Mouse (Mus musculus): ENCODE measurements around the gene Pax3.

Pax3 gene

DNA sequence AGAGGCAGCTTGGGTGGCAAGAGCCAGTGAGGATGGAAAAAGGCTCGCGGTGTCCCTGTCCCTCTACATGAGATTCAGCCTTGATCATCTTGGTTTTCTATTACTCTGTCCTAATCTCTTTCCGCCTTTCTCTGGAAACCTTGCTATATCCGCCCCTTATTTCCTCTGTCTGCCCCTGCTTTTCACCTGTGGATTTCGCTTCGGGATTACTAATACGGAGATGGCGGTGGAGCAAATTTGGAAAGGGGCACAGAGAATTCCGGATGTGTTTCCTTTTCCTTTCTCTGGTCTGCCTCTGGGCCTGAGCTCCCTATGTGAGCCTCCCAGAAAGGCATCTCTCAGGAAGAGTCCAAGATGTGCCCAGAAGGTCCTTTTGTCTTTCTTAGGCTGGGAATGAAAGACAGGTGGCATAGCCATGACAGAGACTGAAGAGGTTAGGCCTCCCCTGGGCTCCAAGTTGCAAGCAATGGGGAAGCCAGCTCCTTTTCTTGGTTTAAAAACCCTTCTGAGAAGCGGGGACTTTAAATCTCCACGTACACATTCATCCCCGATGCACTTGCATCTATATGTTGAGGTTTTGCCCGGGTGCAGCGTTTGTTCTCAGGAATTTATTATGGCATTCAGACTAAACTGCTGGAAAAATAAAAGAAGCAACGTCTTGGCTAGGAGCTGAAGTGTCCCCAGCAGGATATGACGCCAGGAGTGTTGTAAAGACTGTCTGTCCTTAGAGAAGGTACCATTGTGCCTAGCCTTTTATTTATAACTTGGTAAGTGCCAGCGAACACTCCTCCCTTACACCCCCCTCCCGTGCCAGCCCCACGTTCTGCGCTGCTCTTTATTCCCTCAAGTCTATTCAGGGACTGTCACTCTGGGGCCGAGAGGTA is 659 bp upstream of the Pax3 start:
- no peak for DNase-seq

DNA sequence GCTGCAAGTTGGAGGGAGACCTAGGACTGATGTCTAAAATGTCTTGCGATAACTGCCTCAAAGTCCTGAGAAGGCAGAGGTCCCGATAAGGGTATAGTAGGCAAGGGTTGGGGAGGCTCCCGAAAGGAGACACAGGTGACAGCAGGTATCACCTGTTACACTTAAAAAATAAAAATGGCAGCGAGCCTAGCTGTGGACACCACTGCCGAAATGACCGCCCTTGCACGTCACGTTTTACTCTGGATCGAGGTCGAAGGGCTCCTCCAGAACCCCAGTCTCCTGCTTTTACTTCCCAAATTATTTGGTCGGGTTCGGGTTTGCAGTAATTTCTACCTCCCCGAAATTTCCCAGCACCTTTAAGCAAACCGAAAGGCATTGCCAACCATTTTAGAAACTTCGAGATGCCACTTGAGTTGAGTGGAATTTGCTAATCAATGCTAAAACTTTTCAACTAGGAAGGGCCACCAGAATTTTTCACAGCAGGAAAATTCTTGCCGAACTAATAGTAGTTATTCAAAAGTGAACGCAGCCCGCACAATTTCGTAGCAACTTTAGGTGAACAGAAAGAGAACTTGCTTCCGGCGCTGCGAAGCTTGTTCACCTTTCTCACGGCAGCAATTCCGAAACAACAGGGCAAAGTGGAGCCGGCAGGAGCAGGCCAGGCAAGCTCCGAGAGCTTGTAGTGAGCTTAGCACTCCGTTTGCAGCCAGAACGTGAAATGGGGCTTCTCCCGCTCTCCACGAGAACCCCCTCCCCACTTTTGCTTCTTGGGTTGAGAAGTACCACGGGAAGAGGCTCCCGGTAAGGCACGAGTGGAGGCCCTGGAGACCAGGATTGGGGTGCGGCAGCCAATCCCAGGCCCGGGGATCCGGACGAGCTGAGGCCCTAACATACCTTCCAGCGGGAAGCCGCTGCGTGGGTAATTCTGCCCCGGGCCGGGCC is 892 bp downstream of the Pax3 start:
- DNase-seq, result no peak

DNA sequence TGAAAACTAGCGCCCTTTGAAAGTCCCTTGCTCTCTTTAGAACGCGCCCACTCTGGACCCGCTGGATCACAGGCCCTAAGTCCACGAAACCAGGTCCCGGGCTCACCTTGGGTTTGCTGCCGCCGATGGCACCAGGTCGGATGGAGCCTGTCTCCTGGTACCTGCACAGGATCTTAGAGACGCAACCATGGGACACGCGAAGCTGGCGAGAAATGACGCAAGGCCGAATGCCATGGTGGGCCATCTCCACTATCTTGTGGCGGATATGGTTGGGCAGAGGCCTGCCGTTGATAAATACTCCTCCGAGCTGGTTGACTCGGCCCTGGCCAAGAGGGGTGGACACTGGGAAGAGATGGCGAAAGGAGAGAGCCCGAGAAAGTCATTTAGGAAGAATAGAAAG is 1.8 kb downstream of the Pax3 start:
- DNase-seq, result no peak

DNA sequence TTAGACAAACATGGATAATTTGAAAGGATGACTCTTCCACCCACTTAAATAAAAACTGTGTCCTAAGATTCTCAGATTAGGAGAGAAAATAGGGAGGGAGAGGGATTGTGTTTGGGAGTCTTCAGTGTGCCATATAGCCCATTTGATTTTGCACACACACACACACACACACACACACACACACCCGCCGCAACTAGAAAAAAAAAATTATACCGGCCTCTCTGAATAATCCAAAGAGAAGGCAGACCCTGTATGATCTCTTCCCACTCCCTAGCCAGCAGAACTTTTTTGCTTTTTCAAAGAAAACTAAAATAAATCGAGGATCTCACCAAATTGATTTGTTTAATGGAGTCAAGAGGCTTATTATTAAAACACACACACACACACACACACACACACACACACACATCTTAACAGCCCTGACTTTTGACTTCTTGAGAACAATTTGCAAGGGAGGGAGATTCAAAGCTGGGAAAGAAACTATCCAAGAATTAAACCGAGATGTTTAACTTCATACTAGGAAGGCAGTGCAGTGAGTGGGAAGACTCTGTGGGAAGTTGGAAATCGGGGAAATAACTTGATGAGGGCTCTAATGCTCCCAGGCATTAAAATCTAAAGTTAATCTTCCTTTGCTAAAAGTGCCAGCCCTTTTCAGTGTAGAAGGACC is 2.4 kb downstream of the Pax3 start:
- DNase-seq, result no peak

DNA sequence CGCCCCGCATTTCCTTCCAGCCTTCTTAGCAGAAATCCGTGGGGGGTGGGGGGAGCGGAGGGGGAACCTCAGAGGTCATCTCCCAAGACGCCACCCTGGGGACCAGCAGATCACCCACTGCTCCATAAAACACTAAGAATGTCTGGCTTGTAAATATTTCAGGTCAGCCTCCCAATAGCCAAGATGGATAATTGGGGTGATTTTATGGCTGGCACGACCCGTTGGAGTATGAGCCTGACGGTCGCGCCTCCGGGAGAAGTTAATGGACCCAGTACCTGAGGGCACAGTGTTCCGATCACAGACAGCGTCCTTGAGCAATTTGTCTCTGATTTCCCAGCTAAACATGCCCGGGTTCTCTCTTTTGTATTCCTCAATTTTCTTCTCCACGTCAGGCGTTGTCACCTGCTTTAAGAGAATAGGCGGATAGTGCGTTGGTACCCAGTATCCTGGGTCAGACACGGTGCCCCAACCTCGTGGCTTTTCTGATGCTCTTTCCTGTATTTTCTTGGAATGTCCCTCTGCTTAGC is 3.4 kb downstream of the Pax3 start:
- DNase-seq, result no peak

DNA sequence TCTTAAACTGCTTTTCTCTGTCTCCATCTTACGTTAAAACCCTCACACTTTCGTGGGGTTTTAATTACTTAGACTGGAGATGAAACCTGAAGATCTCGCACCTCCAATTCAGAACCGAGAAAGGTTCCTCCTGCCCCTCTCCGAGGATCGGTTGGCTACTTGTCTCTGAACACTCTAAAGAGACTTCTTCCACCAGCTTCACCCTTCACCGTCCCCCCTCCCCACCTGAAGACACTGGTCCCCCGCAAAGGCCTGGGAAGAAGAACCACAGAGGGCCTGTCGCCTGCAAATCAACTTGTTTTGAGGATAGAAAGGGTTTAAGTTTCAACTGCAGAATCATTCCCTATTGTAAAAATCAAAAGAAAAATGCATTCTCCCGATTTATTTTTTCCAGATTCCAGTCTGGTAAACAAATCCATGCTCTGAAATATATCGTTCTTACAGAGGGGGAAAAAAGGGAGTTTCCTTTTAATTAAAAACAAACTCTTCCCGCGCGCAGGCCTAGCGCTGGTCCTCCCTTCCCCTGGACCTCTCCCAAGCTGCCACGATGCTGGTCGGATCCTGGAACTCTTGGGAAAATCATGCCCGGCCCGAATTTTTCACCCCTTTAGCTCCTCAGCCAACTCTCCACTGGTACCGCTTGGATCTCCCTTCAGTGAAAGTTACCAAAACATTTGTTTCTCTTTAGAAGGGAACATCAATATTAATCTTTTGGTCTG is 4.0 kb downstream of the Pax3 start:
- no peak for DNase-seq

DNA sequence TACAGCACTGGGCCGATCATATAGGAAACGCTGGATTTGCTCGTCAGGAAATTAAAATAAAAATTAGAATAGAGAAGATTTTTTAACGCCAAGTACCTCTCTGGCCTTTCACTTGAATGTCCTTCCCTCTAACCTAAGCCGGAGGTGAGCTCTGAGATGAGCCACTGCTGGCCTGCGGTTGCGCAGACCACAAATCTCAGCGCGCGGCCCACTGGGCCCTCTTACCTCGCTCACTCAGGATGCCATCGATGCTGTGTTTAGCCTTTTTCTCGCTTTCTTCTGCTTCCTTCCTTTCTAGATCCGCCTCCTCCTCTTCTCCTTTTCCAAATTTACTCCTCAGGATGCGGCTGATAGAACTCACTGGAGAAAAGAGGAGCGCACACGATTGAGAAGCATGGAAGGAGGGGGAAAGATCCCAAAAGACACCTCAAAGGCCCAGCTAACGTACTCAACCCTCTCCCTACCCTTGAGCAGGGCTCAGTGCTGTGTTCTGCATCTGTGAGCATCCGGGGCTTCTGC is 4.7 kb downstream of the Pax3 start:
- DNase-seq, result no peak

DNA sequence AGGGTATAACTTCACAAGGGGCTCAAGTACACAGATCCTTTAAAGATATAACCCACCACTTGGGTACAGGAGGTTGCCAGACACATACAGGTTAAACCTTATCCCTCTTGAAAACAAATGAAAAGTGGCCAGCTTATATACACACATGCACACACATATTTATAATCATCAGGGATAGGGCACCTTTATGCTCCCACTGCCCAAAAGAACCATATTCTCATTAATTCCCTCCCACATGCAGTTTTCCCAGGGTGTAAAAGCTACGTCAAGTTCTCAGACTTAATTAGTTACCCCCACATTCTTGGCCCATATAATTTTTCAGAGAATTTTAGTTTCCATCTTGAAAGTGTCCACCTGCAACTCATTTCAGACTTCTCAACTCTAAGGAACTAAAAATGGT is 5.2 kb downstream of the Pax3 start:
- DNase-seq, result no peak

DNA sequence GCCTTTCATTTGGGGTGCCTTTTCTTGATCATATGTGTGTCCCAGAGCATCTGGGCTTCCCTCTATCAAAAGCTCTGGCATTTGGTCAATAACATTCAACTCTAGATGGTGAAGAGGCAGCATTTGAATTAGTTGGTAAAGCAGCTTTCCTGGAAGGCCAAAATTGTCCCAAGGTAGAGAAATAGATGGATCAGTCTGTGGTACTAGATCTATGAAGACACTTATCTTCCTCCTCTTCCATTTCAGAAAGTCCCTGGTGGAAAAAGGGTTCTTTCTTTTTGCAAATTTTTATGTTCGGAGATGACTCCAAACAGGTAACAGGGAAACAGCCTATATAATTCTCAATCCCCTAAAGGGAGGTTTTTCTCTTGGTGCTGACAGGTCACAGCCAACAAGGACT is 5.6 kb downstream of the Pax3 start:
- no peak for DNase-seq

DNA sequence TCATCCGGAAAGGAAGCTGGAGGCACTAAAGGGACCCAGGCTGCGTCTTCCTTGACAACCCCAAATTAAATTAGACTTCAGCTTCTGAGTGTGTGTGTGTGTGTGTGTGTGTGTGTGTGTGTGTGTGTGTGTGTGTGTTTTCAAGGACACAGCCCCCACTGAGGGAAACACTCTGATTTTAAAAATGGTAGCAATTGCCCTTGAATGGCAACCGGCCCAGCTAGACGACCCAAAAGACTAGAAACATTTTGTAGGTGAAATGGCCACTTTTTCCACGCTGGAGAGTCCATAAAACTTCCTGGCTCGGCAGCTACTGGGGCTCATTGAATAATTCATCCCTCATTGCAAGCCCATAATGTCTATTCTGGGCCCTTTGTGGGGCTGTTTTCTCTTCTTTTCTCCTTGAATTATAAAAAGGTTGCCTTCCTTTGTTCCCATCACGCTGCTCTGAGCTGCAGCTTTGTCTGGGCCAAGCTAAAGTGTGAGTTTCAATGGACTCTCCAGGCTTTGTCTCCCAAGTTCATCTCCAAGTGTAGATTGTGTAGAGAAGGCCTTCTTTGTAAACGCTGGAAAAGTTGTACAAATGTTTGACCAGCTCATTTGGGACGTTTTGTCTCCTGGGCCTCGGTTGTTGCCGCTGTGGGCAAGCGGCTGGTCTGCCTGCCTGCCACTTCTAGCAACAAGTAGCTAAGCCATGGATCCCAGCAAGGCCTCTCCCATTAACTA is 6.4 kb downstream of the Pax3 start:
- DNase-seq, result no peak

DNA sequence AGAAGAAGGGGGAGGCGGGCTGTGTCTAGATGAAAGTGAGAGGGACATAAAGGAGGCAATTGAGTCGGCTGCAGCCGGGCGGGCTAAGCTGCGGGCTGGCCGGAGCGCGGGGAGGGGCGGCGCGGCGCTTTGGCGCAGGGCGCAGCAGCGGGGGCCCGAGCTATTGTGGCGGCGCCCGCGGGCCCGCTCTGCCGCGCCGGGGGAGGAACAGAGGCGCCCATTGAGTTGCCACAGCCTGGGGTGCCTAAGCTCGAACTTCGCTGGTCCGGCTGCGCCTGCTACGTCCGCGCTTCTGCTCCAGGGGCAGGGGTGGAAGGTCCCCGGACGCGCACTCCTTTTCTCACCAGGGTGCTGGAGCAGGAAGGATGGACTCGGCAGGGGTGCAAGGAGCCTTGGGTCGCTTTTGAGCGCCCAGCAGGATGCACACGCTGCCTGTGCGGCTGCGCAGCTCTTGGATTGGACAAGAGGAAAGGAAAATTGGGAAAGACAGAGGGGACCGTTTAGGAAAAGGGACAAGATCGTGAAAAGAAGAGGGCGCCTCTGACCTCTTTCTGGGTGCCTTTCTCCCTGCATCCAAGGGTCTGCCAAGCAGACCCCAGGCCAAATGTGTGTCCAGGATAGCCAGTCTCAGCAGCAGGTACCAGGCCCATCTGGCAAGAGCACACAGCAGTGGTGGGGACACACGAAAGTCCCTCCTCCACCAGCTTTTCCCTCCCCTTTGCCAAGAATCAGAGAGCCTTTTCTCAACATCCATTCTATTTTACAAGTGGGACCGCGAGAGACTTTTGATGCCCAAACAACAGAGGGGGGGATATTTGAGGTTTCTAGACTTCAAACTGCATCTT is 7.2 kb downstream of the Pax3 start:
- no peak for DNase-seq

DNA sequence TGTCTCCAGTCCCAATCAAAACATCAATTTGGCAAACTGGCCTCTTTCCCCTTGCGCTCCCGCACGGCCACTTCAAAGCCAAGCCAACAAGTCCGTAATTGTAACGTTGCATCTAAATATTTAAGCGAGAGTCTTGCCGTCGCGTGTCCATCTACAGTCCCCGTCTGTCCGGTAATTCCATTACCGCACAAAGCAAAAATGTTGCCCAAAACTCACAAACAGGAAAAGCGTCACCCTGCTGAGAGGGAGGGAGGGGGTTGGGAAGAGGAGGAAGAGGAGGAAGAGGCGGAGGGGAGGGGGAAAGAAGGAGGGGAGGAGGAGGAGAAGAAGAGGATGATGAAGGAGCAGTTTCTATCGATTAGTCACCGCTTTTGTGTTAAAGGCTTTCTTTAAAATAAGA is 7.9 kb downstream of the Pax3 start:
- DNase-seq, result no peak

DNA sequence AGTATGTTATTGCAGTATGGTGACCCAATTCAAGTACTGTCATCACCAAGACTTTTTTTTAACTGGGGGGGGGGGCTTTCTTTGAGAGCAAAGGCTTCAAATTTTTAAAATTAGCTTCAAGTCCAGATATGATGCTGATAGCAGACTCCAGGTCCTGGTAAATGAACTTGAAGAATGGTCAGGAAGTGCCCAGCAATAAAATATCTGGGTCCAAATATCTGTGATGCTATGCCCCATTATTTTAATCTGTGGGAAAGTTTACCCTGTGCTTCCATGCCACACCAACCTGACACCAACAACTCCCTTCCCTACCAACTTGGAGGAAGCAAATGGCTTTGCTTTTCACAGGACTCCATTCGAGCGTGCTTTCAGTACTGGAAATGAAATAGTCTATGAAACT is 8.6 kb downstream of the Pax3 start:
- no peak for DNase-seq

DNA sequence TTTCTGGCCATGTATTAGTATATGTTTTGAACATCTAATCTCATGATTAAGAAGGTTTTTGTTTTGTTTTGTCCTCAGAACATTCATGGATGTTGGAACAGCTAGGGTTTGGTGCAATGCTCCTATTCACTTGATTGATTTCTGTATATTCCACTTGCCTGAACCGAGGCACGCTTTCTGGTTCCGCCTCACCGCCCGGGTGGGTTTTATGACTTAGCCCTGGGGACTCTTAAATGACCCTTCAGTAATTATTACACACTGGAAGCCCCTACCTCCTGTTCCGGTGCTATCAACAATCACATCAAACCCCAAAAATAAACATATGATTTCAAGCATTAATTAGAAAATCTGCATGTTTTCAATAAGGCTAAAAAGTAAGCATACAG is 9.2 kb downstream of the Pax3 start:
- DNase-seq, result no peak

DNA sequence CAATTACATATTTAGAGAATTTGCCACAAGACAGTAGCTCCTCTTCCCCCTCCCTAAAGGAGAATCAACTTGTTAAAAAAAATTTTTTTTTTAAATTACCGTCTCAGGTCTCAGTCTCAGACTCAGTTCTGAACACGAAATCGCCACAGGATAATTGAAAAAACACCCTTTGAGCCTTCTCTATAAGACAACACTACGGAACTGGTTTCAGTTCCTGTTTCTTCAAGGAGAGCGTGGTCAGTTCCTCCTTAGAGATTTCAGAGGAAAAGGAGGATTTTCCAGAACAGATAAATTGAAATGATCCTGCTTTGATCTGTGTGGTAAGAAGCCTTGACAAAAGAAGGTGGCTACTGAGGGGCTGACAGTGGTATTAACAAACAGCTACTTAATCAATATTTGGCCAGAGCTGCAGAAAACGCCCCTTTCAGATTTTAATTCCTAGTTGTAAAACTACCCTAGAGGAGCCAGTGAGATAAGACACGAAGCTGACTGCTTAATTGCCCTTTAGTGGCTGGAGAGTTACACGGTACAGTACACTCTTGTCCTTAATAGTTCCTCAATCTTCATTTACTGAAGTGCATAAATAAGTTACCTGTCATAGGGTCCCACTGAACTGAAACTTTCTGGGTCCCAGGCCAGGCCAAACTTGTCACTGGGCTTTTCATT is 9.7 kb downstream of the Pax3 start:
- no peak for DNase-seq

DNA sequence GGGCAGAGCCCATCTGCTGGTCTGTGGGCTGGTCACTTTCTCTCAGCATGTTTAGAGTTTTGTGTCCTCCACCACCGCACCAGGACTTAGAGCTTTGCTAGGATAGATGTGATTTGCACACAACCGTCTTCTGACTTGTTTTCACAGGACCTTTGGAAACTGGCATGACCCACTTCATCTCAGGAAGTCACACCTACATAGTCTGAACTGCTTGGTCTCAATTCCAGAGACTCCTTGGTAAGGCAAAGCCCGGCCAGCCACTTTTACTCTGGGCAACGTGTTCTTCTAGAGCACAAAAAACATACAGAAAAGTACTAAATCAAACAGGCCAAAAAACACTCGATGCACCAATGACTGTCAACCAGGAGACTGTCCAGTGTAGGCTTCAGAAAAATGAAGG is 14.0 kb downstream of the Pax3 start:
- no peak for DNase-seq

DNA sequence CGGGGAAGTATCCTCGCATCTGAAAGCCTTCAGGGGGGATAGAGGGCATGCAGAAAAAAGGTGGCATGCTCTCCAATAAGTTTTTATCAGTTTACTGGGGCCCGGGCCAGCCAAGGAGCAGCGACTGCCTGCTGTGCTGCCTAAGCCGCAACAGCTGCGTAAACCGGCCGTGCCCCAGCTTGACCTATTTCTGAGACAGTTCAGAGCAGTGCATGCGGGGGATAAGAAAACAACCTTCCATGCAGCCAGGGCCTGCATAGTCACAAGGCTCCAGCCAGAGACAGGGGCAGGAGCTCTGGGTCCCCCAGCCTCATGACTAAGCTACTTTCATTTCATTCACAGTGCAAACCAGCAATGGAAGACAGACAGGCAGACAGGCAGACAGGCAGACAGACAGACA is 15.1 kb downstream of the Pax3 start:
- no peak for DNase-seq

DNA sequence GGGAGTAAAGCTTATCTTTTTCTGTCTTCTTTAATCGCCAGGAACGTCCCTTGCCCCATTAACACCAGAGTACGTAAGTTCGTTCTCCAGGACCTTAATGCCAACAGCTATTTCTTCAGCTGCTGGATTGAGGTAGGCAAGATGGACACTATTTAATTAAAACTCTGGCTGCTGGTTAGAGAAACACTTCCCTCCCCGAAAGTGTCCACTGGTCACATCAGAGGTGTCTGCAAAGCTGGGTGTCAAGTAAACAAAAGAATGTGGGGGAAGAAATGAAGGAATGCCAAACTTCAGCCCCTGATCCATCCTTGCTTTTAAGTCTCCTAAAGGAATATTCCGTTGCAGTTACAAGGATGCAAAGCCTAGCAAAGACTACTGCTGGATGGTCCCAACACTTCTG is 24.6 kb downstream of the Pax3 start:
- no peak for DNase-seq

DNA sequence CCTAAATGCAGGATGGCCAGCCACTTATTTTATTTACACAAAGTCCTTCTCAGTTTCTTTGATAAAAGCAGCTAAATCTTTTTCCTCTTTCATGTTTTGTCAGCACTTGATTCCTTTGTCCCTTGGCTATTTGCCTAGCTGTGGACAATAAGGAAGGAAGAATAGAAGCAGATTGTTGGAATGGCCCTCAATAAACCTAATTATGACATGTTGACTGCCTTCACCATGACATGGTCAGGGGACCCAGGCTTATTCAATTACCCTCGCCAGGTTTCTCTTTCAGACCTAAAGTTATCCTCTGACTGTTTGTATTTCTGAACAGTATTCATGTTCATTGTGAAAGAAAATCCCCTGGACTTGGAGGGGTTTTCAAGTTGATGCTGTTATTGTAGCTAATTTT is 25.3 kb downstream of the Pax3 start:
- DNase-seq, result no peak

DNA sequence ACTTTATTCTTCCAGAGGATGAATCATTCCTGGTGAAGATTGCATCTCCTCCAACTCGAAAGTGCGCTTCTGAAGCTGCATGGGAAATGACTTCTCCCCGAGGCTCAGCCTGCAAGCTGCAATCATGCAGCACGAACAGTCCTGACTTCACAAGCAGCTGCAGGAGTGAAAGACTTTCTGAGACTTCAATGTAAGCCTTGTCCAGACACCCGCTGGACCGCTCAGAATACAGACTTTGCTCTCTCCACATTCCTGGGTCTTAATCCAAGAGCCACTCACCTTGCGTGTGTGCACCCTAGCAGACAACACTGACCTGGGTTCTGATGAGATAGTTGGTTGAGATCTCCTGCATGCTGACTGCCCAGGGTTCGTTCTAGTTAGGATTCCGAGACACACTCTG is 26.2 kb downstream of the Pax3 start:
- DNase-seq, result no peak

Data from kidney, adult 8-10 months (tissue).